Mouse (Mus musculus) embryo, embryonic 9.5 days (tissue): Measurements from ENCODE around the gene Kcna7.
A peak's percentile ranks its signal among the peaks of the same experiment; 100 is the strongest.

ENCODE experiments used
- DNase-seq: peaks from one replicate; pipeline ENCODE4 v3.0.0-alpha.2; 2017; ENCODE audit errors: extremely low spot score

Gene Kcna7

DNA sequence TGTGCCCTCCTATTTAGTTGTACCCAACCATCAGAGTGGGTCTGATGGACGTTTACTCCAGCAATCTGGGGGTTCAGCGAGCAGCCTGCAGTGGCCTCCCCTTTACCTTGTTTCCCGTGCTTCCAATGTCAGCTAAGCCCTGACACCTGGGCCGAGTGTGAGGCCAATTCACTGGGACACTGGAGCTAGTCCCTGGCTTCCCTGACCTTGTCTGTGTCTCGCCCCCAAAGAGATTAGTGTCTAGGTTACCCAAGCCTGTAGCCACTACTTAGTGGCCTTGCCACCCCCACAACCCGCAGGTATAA is 15.1 kb downstream of the Kcna7 start, which contains the start of gene Lhb:
TSS of gene Lhb (plus strand) at position 206 of the 305 bp plus-strand sequence.
- no peak for DNase-seq

DNA sequence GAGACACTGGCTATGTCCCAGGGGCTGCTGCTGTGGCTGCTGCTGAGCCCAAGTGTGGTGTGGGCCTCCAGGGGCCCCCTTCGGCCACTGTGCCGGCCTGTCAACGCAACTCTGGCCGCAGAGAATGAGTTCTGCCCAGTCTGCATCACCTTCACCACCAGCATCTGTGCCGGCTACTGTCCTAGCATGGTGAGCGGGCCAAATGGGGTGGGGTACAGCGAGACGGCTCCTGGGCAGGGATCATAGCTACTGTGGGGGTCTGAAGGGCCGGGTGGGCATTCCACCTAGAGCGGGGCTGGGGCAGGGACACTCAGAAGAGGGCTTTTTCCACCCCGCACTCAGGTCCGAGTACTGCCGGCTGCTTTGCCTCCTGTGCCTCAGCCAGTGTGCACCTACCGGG is 15.7 kb downstream of the Kcna7 start:
- no peak for DNase-seq

DNA sequence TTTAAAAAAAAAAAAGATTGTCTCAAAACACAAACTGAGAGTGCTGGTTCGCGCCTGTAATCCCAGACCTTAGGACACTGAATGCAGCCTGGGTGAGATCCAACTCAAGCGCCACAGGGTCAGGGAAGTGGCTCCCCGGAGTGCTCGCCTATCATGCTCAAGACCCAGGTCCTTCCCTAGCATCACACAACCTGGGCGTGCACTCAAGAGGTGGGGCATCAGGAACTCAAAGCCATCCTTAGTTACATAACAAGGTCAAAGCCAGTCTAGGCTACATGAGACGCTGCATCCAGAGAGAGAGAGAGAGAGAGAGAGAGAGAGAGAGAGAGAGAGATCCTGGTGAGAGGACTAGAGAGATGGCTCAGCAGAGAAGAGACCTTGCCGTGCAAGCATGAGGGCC is 21.1 kb downstream of the Kcna7 start:
- no peak for DNase-seq

DNA sequence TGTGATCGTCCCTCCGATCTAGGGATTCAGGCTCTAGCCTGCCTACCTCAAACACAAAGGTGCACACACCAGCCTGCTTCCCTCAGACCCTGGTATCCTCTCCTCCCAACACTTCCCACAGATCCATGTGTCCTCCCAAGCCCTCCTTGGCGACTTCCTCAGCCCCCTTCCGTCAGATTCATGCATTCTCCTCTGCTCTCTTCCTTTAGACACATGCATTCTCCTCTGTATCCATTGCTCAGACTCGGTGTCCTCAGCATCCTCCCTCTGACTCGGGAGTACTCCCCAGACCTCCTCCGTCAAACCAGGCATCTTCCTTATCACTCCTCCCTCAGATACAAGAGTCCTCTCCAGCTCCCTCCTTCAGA is 28.4 kb downstream of the Kcna7 start:
- DNase-seq = no peak

DNA sequence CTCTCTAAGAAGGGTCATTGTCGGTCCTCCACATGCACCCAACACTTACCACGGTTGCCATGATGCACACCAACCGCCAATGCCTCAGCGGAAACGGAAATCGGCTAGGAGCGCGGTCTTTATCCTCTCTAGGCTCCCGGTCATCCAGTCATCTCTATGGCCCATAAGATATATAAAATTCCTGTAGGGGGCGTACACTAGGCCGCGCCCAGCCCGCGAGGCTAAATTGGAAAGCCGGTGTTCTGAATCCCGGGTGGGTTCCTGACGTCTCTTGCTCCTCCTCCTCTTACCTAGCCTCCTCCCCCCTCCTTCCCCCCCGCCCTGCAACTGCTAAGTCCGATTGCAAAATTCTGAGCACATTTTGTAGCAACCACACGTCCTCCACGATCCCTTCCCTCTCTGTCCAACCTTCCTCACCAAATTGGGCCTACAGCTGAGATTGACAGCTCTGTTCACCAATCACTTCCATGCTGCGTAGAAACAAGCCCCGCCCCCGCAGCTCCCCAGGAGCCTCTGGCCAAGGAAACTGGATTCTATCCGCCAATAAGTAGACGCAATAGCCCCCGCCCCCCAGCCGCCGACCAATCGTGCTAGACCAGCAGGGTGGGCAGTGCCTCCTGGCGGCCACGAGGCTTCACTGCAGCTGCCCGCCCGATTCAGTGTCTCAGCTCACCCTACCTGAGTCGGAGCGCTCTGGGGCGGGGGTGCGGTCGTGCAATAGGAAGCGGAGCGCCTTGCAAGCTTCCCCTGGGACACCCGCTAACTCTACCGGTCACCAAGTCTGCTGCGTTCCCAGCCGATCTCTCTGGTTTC is 29.0 kb downstream of the Kcna7 start, which contains the start of gene Gys1:
TSS of gene Gys1 (plus strand) at position 642 of the 813 bp plus-strand sequence.
- DNase-seq = peak; percentile 100

DNA sequence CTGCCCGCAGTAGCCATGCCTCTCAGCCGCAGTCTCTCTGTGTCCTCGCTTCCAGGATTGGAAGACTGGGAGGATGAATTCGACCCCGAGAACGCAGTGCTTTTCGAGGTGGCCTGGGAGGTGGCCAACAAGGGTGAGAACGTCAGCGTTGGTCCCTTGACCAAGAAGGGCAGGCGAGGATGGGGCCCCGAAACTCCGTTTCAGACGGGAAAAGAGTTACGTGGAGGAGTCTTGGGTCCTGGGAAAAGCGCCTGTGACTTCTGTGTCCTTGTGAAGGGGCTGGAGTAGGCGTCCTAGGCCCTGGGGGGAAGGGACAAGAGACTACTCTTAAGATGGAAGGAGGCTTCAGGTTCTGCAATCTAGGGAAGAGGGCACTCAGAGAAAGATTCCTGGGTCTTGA is 29.6 kb downstream of the Kcna7 start:
- DNase-seq = no peak

DNA sequence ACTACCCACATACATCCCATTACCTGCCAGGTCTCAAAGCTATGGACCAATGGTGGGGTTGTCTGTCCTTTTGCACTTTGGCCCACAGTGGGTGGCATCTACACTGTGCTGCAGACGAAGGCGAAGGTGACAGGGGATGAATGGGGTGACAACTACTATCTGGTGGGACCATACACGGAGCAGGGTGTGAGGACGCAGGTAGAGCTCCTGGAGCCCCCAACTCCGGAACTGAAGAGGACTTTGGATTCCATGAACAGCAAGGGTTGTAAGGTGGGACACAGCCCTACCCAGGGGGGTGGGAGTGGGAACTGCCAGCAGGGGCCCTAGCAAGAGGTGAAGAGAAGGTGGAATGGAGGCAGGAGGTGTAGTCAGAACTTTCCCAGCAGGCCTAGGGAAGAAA is 31.0 kb downstream of the Kcna7 start:
- DNase-seq = no peak

DNA sequence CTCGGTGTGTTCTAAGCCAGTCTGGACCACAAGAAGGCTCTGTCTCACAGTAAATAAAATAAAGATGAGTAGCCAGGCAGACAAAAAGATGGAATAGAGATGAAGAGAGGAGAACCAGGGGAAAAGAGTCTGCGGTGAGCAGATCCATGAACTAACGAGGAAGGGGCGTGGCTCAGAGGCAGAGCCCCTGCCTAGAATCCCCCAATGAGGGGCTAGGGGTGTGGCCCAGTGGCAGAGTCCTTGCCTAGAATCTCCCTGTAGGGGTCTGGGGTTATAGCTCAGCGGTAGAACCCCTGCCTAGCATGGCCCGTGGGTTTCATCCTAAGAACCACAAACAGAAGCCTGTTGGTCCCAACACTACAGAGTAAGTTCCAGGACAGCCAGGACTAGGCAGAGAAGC is 31.6 kb downstream of the Kcna7 start:
- no peak for DNase-seq

DNA sequence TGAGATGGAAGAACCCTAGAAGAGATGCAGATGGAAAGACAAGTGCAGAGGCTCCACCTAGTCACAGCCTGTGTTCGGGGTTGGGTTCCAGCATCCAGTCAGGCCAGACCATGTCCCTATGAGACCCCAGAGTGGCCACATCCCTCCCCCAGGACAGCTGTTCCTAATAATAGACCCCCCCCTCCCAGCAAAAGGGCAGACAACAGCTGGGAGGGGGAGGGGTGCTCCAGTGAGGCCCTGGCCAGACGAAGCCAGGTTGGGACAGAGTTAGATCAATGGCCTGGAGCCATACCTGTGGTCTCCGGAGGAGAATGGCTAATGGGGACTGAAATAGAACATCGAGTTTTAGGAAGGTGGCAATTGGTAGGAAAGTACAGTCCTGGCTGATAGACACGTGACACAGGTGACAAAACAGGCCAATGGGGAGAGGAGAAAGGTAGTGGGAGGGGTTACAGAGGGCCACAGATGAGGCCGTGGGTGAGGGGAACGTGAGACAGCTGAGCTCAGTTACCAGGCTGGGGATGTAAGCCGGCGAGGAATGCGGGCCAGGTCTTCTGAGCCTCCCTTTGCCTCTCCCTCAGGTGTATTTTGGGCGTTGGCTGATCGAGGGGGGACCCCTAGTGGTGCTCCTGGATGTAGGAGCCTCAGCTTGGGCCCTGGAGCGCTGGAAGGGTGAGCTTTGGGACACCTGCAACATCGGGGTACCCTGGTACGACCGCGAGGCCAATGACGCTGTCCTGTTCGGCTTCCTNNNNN is 32.2 kb downstream of the Kcna7 start, which contains the start of gene Ruvbl2:
TSS of gene Ruvbl2 (minus strand) at position 576 of the 756 bp plus-strand sequence.
- no peak for DNase-seq

DNA sequence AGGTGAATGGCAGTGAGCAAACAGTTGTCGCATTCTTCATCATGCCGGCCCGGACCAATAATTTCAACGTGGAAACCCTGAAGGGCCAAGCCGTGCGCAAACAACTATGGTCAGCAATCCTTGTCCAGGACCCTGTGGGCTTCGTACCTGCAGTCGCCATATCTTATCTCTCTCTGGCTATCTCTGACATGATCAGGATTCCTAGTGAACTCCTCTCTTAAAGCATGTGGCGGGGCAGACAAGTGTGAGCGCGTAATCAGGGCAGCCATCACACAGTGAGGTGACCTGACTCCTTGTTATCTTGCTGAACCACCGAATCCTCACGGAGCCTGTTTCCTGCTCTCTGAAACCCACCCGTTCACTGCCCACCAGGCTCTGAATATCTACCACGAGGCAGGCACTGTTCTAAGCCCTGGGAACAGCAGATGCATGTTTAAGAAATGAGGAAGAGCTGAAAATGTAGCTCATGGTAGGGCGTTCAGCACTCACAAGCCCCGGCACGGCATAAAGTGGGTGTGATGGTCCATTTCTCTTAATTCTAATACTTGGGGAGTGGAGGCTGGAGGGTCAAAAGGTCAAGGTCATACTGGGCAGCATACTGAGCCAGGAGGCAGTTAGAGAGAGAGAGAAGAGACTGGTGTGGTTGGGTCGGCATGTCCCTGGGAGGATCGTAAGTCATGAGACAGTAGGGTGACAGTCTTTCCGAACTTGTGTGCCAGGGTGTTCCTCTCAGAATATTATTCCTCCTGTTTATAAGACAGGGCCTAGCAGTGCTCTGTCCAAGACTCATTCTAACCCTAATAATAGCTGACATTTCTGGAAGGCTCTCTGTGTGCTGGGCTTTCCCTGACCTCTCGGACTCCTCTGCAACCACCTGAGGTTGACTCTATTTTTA is 38.3 kb downstream of the Kcna7 start:
- DNase-seq = no peak

DNA sequence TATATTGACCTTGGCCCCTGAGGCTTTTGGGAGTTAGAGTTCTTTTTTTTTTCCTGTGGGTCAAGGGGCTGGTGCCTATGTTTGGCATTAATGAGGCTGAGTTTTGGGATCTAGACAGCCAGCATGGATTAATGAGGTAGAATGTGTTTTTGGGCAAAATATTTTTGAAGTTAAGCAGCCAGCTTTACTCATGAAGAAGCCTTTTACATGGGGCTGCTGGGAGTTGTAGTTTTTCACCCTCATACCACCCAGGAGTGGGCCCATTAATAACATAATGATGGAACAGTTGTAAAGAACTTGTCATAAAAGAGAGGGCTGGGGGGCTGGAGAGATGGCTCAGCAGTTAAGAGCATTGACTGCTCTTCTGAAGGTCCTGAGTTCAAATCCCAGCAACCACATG is 41.1 kb downstream of the Kcna7 start:
- no peak for DNase-seq

DNA sequence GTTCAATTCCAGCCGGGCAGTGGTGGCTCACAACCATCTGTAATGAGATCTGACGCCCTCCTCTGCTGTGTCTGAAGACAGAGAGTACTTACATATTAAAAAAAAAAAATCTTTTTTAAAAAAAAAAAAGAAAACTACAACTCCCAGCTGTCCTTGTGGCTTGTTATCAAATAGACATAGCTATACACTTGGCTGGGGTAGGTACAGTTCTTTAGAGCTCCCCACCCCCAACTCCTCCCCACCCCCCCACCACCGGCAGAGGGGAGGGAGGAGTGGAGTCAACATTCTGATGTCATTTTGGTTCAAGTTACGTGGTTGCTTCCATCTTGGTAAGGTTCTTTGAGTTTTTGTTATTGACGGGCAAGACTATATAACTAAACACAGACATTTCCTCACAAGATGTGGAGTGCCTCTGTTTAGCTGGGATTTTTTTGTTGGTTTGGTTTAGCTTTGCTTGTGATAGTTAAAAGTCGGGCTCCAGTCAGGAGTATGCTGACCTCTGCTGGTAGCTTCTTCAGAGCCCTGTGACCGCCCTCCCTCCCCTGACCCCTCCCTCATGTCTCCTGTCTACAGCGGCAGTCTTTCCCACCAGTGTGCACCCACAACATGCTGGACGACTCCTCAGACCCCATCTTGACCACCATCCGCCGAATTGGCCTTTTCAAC is 42.0 kb downstream of the Kcna7 start:
- DNase-seq = peak; percentile 57

DNA sequence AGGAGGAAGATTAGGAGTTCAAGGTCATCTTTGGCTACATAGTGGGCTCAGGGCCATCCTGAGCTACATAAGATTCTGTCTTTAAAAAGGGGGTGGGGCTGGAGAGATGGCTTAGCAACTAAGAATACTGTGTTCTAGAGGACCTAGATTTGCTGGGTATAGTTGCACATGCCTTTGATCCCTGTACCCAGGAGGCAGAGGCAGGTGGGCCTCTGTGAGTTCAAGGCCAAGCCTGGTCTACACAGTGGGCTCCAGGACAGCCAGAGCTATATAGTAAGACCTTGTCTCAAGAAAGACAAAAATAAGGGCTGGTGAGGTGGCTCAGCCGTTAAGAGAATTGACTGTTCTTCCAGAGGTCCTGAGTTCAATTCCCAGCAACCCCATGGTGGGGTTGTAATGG is 44.5 kb downstream of the Kcna7 start:
- DNase-seq = no peak

DNA sequence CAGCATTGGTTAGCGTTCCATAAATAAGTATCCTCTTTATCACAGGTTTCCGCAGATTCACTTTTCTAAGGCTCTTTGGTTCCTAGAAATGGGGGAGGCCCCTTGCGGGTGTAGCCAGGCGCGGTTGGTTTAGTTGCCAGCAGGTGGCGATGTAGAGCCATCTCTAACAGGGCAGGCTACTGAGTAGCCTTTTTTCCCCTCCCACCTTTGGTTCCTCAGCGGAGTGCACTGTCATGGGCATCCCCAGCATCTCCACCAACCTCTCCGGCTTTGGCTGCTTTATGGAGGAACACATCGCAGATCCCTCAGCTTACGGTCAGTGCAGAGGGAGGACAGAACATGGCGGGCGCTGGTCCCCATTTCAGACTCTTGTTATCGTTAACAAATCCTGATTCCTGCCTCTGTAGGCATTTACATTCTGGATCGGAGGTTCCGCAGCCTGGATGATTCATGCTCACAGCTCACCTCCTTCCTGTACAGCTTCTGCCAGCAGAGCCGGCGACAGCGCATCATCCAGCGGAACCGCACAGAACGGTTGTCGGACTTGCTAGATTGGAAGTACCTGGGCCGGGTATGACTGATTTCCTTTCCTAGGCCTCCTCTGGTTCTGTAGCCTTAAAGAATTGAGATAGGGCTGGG is 46.0 kb downstream of the Kcna7 start:
- DNase-seq = peak; percentile 84

DNA sequence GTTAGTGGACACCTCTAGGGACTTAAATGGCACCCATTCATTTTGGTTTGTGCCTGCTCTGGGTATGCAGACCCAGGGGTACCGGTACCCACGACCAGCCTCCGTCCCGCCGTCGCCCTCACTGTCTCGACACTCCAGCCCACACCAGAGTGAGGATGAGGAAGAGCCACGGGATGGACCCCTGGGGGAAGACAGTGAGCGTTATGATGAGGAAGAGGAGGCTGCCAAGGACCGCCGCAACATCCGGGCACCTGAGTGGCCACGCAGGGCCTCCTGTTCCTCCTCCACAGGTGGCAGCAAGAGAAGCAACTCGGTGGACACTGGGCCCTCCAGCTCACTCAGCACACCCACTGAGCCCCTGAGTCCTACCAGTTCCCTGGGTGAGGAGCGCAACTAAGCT is 49.5 kb downstream of the Kcna7 start:
- DNase-seq = no peak

DNA sequence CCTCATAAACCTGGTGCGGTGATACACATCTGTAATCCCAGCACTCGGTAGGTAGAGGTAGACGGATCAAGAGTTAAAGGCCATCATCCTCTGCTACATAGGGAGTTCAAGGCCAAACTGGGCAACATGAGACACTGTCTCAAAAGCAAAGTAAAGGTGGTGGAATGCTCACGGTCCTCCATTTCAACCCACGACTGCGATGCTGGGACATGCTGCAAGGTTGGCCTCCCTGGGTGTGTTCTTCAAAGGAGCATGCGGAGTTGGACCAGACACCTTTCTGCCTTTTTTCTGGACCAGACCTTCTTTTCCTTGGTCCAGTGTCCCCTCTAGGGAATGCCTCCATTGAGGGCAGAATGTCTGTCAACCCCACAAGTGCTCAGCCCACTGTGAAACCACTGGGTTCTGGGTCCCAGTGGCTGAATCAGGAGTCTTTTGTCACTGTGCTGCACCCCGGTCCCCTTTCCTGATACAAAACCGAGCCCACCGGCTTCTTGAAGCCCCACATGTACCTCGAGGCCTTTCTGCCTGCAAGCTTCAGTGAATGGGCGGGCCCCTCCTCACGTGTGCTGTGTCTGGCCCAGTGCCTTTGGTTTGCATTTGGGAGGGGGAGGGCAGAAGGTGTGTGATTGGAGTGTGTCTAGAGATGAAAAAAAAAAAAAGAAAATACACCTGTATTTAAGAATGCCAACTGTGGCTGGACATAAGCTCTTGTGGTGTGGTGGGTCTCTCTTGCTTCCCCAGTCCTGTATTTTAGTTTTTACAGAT is 50.7 kb downstream of the Kcna7 start:
- no peak for DNase-seq

DNA sequence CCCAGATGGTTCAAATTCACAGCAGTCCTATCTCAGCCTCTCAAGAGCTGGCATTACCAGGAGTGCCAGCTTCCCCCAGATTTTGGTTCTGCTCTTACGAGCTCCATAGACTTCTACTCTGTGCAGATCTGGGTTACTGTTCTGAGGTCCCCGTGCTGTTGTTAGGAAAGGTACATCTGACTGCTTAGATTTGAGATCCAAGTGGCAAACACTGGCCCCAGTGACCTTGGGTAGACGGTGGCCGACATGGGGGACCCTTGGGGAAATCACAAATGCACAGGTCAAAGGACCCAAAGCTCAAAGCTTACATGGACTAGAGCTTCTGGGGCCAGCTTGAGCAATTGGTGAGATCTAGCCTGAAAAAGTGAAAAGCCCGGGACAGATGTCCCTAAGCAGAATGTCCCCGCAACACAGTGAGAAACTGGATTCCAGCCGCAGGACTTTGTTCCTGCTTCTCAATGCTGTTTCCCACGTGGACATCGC is 51.3 kb downstream of the Kcna7 start:
- no peak for DNase-seq

DNA sequence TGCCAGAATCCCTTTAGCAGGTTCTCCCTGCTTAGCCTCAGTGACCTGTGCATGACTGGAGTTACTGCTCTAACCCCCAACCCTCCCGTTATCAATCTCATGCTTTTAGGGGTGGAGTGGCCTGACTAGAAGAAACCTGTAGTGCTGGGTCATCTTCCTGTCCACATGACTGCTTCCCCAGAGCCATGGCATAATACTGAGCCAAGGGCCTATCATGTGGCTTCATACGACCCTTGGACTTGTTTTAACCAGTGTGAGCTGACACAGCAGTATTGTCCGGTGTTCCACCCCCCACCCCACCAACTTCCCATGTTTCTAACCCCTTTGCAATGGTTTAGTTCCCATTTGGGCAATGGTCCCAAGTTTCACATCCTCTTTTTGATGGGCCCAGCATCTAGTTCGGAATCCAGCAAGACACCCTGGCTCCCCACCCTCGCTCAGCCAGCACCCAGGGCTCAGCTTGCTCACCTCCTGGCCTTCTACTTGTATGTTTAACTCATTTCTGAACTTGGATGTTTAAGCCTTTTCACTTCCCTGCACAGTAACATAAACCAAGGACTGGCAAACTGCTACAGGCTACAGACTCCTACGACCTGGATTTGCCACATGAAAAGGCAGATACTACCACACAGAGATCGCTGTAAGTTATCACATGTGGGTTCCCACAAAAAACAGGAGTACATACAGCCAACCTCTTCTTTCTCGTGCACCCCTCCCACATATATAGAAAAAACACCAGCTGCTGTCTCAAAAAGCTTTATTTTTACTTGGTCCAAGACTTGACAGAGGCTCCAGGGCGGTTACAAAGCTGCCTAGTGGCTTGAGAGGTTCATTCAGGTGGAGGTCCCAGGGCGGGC is 52.0 kb downstream of the Kcna7 start:
- peak; percentile 40 for DNase-seq
